Mouse (Mus musculus) spleen, adult 2 months (tissue): ENCODE data around the gene Foxd3.

ENCODE experiments used
- CTCF ChIP-seq: fragments of 200-500 bp; IDR thresholded peaks from 2 replicates; pipeline ENCODE4 v1.5.1; 2011; ENCODE audit warnings: mild to moderate bottlenecking, inconsistent platforms; ENCODE audit not compliant: insufficient read depth, insufficient read length, insufficient replicate concordance; ENCODE audit errors: extremely low read depth
- POLR2A ChIP-seq: fragments of 200-500 bp; IDR thresholded peaks from 2 replicates; pipeline ENCODE4 v1.6.1; 2011; ENCODE audit warnings: low read depth, low read length, inconsistent platforms

GRCm38 (mm10) chr4:99645560-99645959 lies 10.5 kb upstream of the Foxd3 start:
- no peak for TF ChIP-seq CTCF
- TF ChIP-seq POLR2A: no peak
